Mouse (Mus musculus): Measurements from ENCODE around the gene Ltbp2.

Gene Ltbp2

GRCm38 (mm10) chr12:84875761-84876480 lies 411 bp downstream of the Ltbp2 start:
- peak; percentile 38 to 40 for DNase-seq

- DNase-seq, result peak in 1 of 2 experiments; percentile 28
Observed at GRCm38 (mm10) chr12:84873434-84873833, 2.9 kb downstream of the Ltbp2 start.

- no peak for DNase-seq
Observed at GRCm38 (mm10) chr12:84872310-84872709, 4.0 kb downstream of the Ltbp2 start.

- no peak for DNase-seq
Observed at GRCm38 (mm10) chr12:84865431-84865830, 10.9 kb downstream of the Ltbp2 start.

GRCm38 (mm10) chr12:84864801-84865200 lies 11.5 kb downstream of the Ltbp2 start:
- DNase-seq, result no peak

GRCm38 (mm10) chr12:84863196-84863595 lies 13.1 kb downstream of the Ltbp2 start:
- DNase-seq, result no peak

- DNase-seq, result peak; percentile 71
Observed at GRCm38 (mm10) chr12:84862136-84862910, 14.0 kb downstream of the Ltbp2 start.

GRCm38 (mm10) chr12:84858149-84859113 lies 17.9 kb downstream of the Ltbp2 start:
- DNase-seq, result no peak

- no peak for DNase-seq
Observed at GRCm38 (mm10) chr12:84857706-84858105, 18.6 kb downstream of the Ltbp2 start.

- no peak for DNase-seq
Observed at GRCm38 (mm10) chr12:84856532-84856931, 19.8 kb downstream of the Ltbp2 start.

- no peak for DNase-seq
Observed at GRCm38 (mm10) chr12:84855084-84855625, 21.2 kb downstream of the Ltbp2 start.

- no peak for DNase-seq
Observed at GRCm38 (mm10) chr12:84854392-84855033, 21.8 kb downstream of the Ltbp2 start.

- no peak for DNase-seq
Observed at GRCm38 (mm10) chr12:84851403-84852040, 24.8 kb downstream of the Ltbp2 start.

- no peak for DNase-seq
Observed at GRCm38 (mm10) chr12:84847882-84848281, 28.4 kb downstream of the Ltbp2 start.

- no peak for DNase-seq
Observed at GRCm38 (mm10) chr12:84847480-84847879, 28.9 kb downstream of the Ltbp2 start.

- DNase-seq, result no peak
Observed at GRCm38 (mm10) chr12:84846594-84847014, 29.7 kb downstream of the Ltbp2 start.

- peak; percentile 49 to 54 for DNase-seq
Observed at GRCm38 (mm10) chr12:84842706-84843105, 33.6 kb downstream of the Ltbp2 start.

- peak; percentile 72 to 76 for DNase-seq
Observed at GRCm38 (mm10) chr12:84841158-84842140, 34.9 kb downstream of the Ltbp2 start.

GRCm38 (mm10) chr12:84840734-84841133 lies 35.6 kb downstream of the Ltbp2 start:
- DNase-seq, result no peak

GRCm38 (mm10) chr12:84839965-84840364 lies 36.4 kb downstream of the Ltbp2 start:
- DNase-seq, result no peak

Data from cerebellum, postnatal 36 days (tissue).